Mouse (Mus musculus): ENCODE results near the gene Cdc42se2.

- peak; percentile 97 for TF ChIP-seq POLR2A (IDR thresholded peaks at IDR 0.05; ENCODE audit: control insufficient read depth, extremely low read depth, insufficient read depth, low read length, poor library complexity)
- peak; percentile 55; the same call in 1 of the 2 replicates for TF ChIP-seq CTCF (IDR thresholded peaks at IDR 0.05; ENCODE audit: borderline replicate concordance, control insufficient read depth, extremely low read depth, insufficient read depth, low read length, poor library complexity)
Measured at GRCm38 (mm10) chr11:54787488-54788474, at the start of gene Cdc42se2.

Data from thymus, adult 2 months (tissue).